Mouse (Mus musculus): ENCODE results near the gene Scube2. TPM values are rescaled to one million over a fixed set of nuclear protein-coding genes. Genes with fewer than 3 reads are reported as not detected.

The Scube2 gene
- polyA plus RNA-seq, 1 experiment from 2014 or later, result 14.9 TPM

DNA sequence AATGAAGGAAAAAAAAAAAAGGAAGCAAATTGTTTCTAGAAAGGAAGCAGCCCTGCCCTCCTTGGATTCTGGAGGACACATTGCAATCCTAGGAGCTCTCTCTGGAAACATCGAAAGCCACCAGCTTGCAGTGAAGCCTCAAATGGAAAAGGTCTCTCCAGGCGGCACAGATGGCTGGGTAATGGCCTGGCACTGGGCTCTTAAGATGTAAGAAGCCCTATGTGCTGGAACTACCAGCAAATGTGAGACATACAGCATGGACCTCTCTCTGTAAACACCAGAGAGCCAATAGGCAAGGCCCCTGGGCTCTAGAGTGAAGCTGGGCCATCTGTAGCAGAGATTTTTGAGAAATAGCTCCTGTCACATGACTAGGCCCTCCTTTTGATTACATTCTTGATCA, 24.8 kb upstream of the Scube2 start:
- Histone ChIP-seq H3K4me3 (ENCODE audit: low read depth, low read length) (no peak overlapping the region), H3K4me1 (ENCODE audit: insufficient read depth, low read depth, low read length) (no peaks in the 10 kb centered on the region), H3K36me3 (ENCODE audit: insufficient read depth, low read length) (peaks cover 12% of the 10 kb centered on the region), H3K27me3 (replicated peaks; ENCODE audit: insufficient read depth, low read length) (no peaks in the 10 kb centered on the region), H3K4me2 (replicated peaks; ENCODE audit: low read depth, low read length) (no peak overlapping the region), H3K9ac (replicated peaks; ENCODE audit: low read depth) (no peak overlapping the region), H3K27ac (ENCODE audit: low read length) (no peak overlapping the region), H3K9me3 (ENCODE audit: low read length) (no peaks in the 10 kb centered on the region)
- ATAC-seq (no peak), DNase-seq (ENCODE audit: low spot score) (no peak)
- 98% methylated on average over 2 of the region's 2 CpGs for WGBS
- no peak for TF ChIP-seq EP300 (IDR thresholded peaks at IDR 0.05)
- no peak for TF ChIP-seq CTCF (IDR thresholded peaks at IDR 0.05)

DNA sequence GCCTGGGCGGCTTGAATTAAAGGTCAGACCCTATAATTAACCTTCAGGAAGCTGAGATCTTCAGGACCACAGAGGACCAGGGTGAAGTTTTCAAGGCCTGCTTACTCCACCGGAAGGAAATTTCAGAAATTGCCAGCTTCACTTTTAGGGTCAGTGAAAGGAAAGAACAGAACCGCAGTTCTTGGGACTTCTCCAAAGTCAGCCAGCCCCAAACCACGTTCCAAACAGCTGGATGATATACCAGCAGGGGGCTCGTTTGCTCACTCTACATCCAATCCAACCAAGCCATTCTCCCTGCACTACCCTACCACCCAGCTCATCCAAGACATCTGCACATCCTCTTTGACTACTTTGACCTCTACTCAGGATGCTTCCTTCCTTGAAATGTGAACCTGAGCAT, 23.8 kb upstream of the Scube2 start:
- TF ChIP-seq EP300 (IDR thresholded peaks at IDR 0.05) (no peak), CTCF (IDR thresholded peaks at IDR 0.05) (0 out of 2 replicates have a peak, but pooled peaks have one; percentile 9)
- Histone ChIP-seq H3K4me2 (replicated peaks; ENCODE audit: low read depth, low read length) (no peak overlapping the region), H3K36me3 (ENCODE audit: insufficient read depth, low read length) (peaks cover 8% of the 10 kb centered on the region; the same call in 1 of the 2 replicates), H3K9me3 (ENCODE audit: low read length) (no peaks in the 10 kb centered on the region), H3K9ac (replicated peaks; ENCODE audit: low read depth) (no peak overlapping the region), H3K4me1 (ENCODE audit: insufficient read depth, low read depth, low read length) (no peaks in the 10 kb centered on the region), H3K4me3 (ENCODE audit: low read depth, low read length) (no peak overlapping the region), H3K27ac (ENCODE audit: low read length) (no peak overlapping the region), H3K27me3 (replicated peaks; ENCODE audit: insufficient read depth, low read length) (no peaks in the 10 kb centered on the region)
- 64% methylated on average over 5 of the region's 5 CpGs for WGBS
- DNase-seq (ENCODE audit: low spot score), result no peak
- no peak for ATAC-seq

DNA sequence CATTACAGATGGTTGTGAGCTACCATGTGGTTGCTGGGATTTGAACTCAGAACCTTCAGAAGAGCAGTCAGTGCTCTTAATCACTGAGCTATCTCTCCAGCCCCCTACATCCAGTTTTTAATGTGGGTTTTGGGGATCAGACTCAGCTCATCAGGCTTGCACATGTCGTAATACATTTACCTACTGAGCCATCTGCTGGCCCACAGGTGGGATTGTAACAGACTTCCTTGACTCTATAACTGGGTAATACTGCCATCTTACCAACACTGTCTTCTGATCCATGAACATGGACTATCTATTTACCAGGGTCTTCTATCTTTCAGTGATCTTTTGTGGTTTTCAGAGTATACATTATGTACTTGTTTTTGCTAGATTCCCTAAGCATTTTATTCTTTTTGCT, 20.8 kb upstream of the Scube2 start:
- Histone ChIP-seq H3K27me3 (replicated peaks; ENCODE audit: insufficient read depth, low read length) (no peaks in the 10 kb centered on the region), H3K9me3 (ENCODE audit: low read length) (no peaks in the 10 kb centered on the region), H3K4me2 (replicated peaks; ENCODE audit: low read depth, low read length) (no peak overlapping the region), H3K27ac (ENCODE audit: low read length) (no peak overlapping the region), H3K4me1 (ENCODE audit: insufficient read depth, low read depth, low read length) (no peaks in the 10 kb centered on the region), H3K36me3 (ENCODE audit: insufficient read depth, low read length) (0 out of 2 replicates have a peak, but pooled peaks cover 4% of the 10 kb centered on the region), H3K4me3 (ENCODE audit: low read depth, low read length) (no peak overlapping the region), H3K9ac (replicated peaks; ENCODE audit: low read depth) (no peak overlapping the region)
- no peak for ATAC-seq
- TF ChIP-seq EP300 (IDR thresholded peaks at IDR 0.05) (no peak), CTCF (IDR thresholded peaks at IDR 0.05) (peak; percentile 36)
- WGBS, result 96% methylated on average over 1 of the region's 1 CpGs
- DNase-seq (ENCODE audit: low spot score), result no peak

DNA sequence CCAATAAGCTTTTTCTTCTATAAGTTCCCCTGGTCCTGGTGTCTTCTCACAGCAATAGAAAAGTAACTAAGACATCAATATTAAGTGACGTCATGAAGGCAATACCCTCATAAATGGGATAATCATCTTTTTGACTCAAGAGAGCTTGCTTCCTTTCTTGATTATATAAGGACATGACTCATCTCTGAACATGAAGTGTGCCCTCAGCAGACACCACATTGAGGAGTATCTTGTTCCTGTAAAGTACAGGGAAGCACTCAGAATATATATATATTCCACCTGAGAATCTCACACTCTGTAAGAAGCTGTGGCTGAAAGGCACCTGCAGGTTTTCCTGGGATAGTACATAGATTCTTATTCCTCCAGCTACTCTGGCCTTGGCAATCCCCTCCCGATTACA, 17.1 kb upstream of the Scube2 start:
- no peak for DNase-seq (ENCODE audit: low spot score)
- H3K4me1 ChIP-seq (ENCODE audit: insufficient read depth, low read depth, low read length), result no peaks in the 10 kb centered on the region; the same call in 1 of the 2 replicates
- no peak overlapping the region for H3K4me2 ChIP-seq (replicated peaks; ENCODE audit: low read depth, low read length)
- no peak overlapping the region for H3K4me3 ChIP-seq (ENCODE audit: low read depth, low read length)
- no peak overlapping the region for H3K9ac ChIP-seq (replicated peaks; ENCODE audit: low read depth)
- H3K27ac ChIP-seq (ENCODE audit: low read length), result no peak overlapping the region
- H3K36me3 ChIP-seq (ENCODE audit: insufficient read depth, low read length), result no peaks in the 10 kb centered on the region
- no peaks in the 10 kb centered on the region for H3K9me3 ChIP-seq (ENCODE audit: low read length)
- no peaks in the 10 kb centered on the region for H3K27me3 ChIP-seq (replicated peaks; ENCODE audit: insufficient read depth, low read length)
- WGBS, result 87% methylated on average over 2 of the region's 2 CpGs
- TF ChIP-seq EP300 (IDR thresholded peaks at IDR 0.05) (no peak), CTCF (IDR thresholded peaks at IDR 0.05) (no peak)
- ATAC-seq, result no peak

DNA sequence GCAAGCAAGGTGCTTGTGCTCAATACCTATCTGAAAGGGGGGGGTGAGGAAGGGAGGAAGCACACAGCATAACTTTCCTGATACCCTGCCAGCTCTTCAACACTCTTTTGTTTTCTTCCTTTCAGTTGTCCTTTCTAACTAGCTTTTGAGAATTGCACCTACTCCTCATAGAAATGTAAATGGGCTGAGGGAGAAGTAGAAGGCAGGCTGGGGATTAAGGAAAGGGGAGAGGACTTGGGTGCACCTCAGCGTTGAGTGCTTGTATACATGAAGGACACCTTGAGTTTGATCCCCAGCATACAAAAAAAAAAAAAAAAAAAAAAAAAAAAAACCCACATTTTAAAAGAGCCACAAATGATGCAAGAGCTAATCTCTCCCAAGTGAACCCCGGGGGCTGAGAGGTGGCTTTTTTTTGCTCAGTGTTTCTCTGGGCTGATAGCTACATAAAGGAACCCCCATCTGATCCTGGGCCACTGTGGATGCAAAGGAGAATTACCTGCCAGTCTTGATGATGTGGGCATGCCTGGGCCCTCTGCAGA, 16.2 kb upstream of the Scube2 start:
- WGBS, result 56% methylated on average over 2 of the region's 2 CpGs
- H3K36me3 ChIP-seq (ENCODE audit: insufficient read depth, low read length), result no peaks in the 10 kb centered on the region
- no peak overlapping the region for H3K9ac ChIP-seq (replicated peaks; ENCODE audit: low read depth)

DNA sequence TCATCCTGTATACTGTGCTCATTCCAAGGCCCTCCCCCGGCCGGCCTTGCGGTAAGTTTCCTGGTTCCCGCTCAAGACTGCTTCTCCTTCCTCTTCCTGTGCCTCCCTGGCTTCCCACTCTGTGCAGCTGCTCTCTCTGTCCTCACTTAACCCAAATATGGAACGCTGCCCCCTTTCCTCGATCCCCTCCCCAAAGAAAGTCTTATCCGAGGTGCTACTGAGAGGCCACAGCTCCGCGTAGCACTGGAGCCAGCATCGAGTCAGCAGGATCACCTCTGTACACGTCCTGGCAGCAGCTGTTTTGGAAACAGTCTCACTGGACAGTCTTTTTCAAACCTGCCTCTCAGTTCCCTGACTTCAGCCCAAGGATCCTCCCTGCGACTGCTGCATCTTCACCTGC, 13.7 kb upstream of the Scube2 start:
- Histone ChIP-seq H3K9ac (replicated peaks; ENCODE audit: low read depth) (no peak overlapping the region), H3K27ac (ENCODE audit: low read length) (no peak overlapping the region), H3K4me1 (ENCODE audit: insufficient read depth, low read depth, low read length) (no peaks in the 10 kb centered on the region; the same call in 1 of the 2 replicates), H3K4me2 (replicated peaks; ENCODE audit: low read depth, low read length) (no peak overlapping the region), H3K27me3 (replicated peaks; ENCODE audit: insufficient read depth, low read length) (no peaks in the 10 kb centered on the region), H3K4me3 (ENCODE audit: low read depth, low read length) (no peak overlapping the region), H3K36me3 (ENCODE audit: insufficient read depth, low read length) (no peaks in the 10 kb centered on the region), H3K9me3 (ENCODE audit: low read length) (no peaks in the 10 kb centered on the region)
- ATAC-seq, result peak; percentile 79
- WGBS, result 24% methylated on average over 12 of the region's 12 CpGs
- no peak for TF ChIP-seq EP300 (IDR thresholded peaks at IDR 0.05)
- no peak for TF ChIP-seq CTCF (IDR thresholded peaks at IDR 0.05)
- DNase-seq (ENCODE audit: low spot score), result peak; percentile 73

More for the DNA sequence above, 16.2 kb upstream of the Scube2 start:
- no peak for DNase-seq (ENCODE audit: low spot score)
- ATAC-seq, result no peak
- Histone ChIP-seq H3K4me3 (ENCODE audit: low read depth, low read length) (no peak overlapping the region), H3K27ac (ENCODE audit: low read length) (no peak overlapping the region), H3K4me2 (replicated peaks; ENCODE audit: low read depth, low read length) (no peak overlapping the region), H3K4me1 (ENCODE audit: insufficient read depth, low read depth, low read length) (no peaks in the 10 kb centered on the region; the same call in 1 of the 2 replicates), H3K27me3 (replicated peaks; ENCODE audit: insufficient read depth, low read length) (no peaks in the 10 kb centered on the region), H3K9me3 (ENCODE audit: low read length) (no peaks in the 10 kb centered on the region)
- TF ChIP-seq EP300 (IDR thresholded peaks at IDR 0.05), result no peak
- TF ChIP-seq CTCF (IDR thresholded peaks at IDR 0.05), result no peak

DNA sequence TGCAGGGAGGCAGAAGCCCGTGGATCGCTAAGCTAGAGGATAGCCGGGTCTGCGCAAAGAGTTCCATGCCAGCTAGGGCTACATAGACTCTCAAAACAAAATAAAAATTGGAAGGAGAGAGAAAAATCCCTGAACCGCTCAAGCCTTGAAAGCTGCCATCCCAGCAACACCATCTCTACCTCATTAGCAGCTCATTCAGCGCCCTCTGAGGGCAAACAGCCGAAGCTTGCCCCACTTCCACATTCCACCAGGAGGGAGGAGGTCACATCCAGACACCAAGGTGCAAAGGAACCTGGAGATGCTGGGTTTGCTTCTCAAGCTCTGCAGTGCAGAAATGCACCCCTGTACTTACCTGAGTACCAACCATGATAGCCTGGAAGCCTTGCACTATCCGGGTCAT, 10.6 kb upstream of the Scube2 start:
- H3K4me2 ChIP-seq (replicated peaks; ENCODE audit: low read depth, low read length), result no peak overlapping the region
- TF ChIP-seq EP300 (IDR thresholded peaks at IDR 0.05), result no peak
- TF ChIP-seq CTCF (IDR thresholded peaks at IDR 0.05), result no peak
- H3K36me3 ChIP-seq (ENCODE audit: insufficient read depth, low read length), result no peaks in the 10 kb centered on the region
- DNase-seq (ENCODE audit: low spot score) (no peak), ATAC-seq (no peak)
- H3K4me3 ChIP-seq (ENCODE audit: low read depth, low read length), result no peak overlapping the region
- H3K27me3 ChIP-seq (replicated peaks; ENCODE audit: insufficient read depth, low read length), result no peaks in the 10 kb centered on the region
- no peak overlapping the region for H3K27ac ChIP-seq (ENCODE audit: low read length)
- no peak overlapping the region for H3K9ac ChIP-seq (replicated peaks; ENCODE audit: low read depth)
- 58% methylated on average over 8 of the region's 8 CpGs for WGBS
- H3K4me1 ChIP-seq (ENCODE audit: insufficient read depth, low read depth, low read length), result no peaks in the 10 kb centered on the region; the same call in 1 of the 2 replicates
- H3K9me3 ChIP-seq (ENCODE audit: low read length), result no peaks in the 10 kb centered on the region

Data from lung, postnatal 0 days (tissue).